Mouse (Mus musculus) layer of hippocampus, adult 9-11 months (tissue): Measurements from ENCODE around the gene Hexim1.
A peak's percentile ranks its signal among the peaks of the same experiment; 100 is the strongest.

Experiments
- DNase-seq: peaks from one replicate; pipeline ENCODE4 v3.0.0; 2022

The Hexim1 gene

GRCm38 (mm10) chr11:103119609-103120008, 3.6 kb downstream of the Hexim1 start:
- DNase-seq: no peak

- no peak for DNase-seq
Observed at GRCm38 (mm10) chr11:103120315-103120714, 4.3 kb downstream of the Hexim1 start.

GRCm38 (mm10) chr11:103131701-103132575, 15.9 kb downstream of the Hexim1 start, which contains the start of gene Hexim2:
Hexim2 (plus strand) TSS chr11:103132429.
- DNase-seq: no peak

- DNase-seq: peak; percentile 100
Observed at GRCm38 (mm10) chr11:103132576-103133455, 16.8 kb downstream of the Hexim1 start.

GRCm38 (mm10) chr11:103133456-103134185, 17.6 kb downstream of the Hexim1 start:
- no peak for DNase-seq

GRCm38 (mm10) chr11:103134221-103134620, 18.2 kb downstream of the Hexim1 start:
- no peak for DNase-seq

GRCm38 (mm10) chr11:103136039-103136577, 20.1 kb downstream of the Hexim1 start:
- no peak for DNase-seq

GRCm38 (mm10) chr11:103139951-103140762, 24.1 kb downstream of the Hexim1 start:
- DNase-seq: no peak

GRCm38 (mm10) chr11:103140763-103141100, 24.7 kb downstream of the Hexim1 start:
- DNase-seq: no peak

GRCm38 (mm10) chr11:103141101-103141943, 25.3 kb downstream of the Hexim1 start:
- DNase-seq: no peak

GRCm38 (mm10) chr11:103141944-103142255, 25.9 kb downstream of the Hexim1 start:
- DNase-seq: no peak

- peak; percentile 95 for DNase-seq
Observed at GRCm38 (mm10) chr11:103142441-103143182, 26.6 kb downstream of the Hexim1 start.

GRCm38 (mm10) chr11:103144309-103145285, 28.6 kb downstream of the Hexim1 start:
- no peak for DNase-seq

- DNase-seq: no peak
Observed at GRCm38 (mm10) chr11:103146386-103146785, 30.4 kb downstream of the Hexim1 start.

- no peak for DNase-seq
Observed at GRCm38 (mm10) chr11:103147766-103148165, 31.7 kb downstream of the Hexim1 start.

- no peak for DNase-seq
Observed at GRCm38 (mm10) chr11:103149771-103150170, 33.7 kb downstream of the Hexim1 start.

- peak; percentile 91 for DNase-seq
Observed at GRCm38 (mm10) chr11:103158621-103159478, 42.8 kb downstream of the Hexim1 start.

- no peak for DNase-seq
Observed at GRCm38 (mm10) chr11:103160738-103161137, 44.7 kb downstream of the Hexim1 start.
